12 mouse cellular contexts compared by ENCODE assay signal in genomic region chr2:173950164-173950891, GRCm38 (mm10).
DNase-seq lines count a peak whose midpoint lies in the region; ATAC-seq and TF ChIP-seq lines count a peak whose summit lies in the region.
"Had no signal": no experiment of that assay in that cellular context is flagged by ENCODE, and none has a peak within 500 bp of the region (broad histone marks: within the 10 kb centered on the region; RNA-seq: fewer than 3 reads in every experiment).

No protein-coding gene starts in this region.

- no peaks in the 10 kb centered on the region for H3K36me3 ChIP-seq in heart, embryonic 12.5 days
- no peaks in the 10 kb centered on the region for H3K36me3 ChIP-seq in heart, adult 2 months (ENCODE audit: control insufficient read depth, insufficient read depth, low read length)
- no peaks in the 10 kb centered on the region for H3K36me3 ChIP-seq in embryonic facial prominence, embryonic 13.5 days
- H3K36me3 ChIP-seq: lung, embryonic 15.5 days had no signal

- 33% methylated on average over 10 of the region's 10 CpGs for WGBS in heart, embryonic 12.5 days
- WGBS in heart, adult 2 months: 37% methylated on average over 10 of the region's 10 CpGs
- 39% methylated on average over 10 of the region's 10 CpGs for WGBS in embryonic facial prominence, embryonic 13.5 days

- peak overlapping the region; percentile 24; the same call in 1 of the 2 replicates for H3K9ac ChIP-seq in heart, embryonic 12.5 days
- H3K9ac ChIP-seq in heart, adult 2 months (ENCODE audit: low read depth, low read length): no peak overlapping the region
- no peak overlapping the region for H3K9ac ChIP-seq in embryonic facial prominence, embryonic 13.5 days
- H3K9ac ChIP-seq: lung, embryonic 15.5 days had no signal

- H3K27ac ChIP-seq in heart, embryonic 12.5 days (ENCODE audit: poor library complexity, severe bottlenecking): no peak overlapping the region
- no peak overlapping the region for H3K27ac ChIP-seq in heart, adult 2 months
- no peak overlapping the region for H3K27ac ChIP-seq in embryonic facial prominence, embryonic 13.5 days
- H3K27ac ChIP-seq: lung, embryonic 15.5 days had no signal

- no peaks in the 10 kb centered on the region for H3K79me2 ChIP-seq in heart, adult 2 months (replicated peaks; ENCODE audit: control insufficient read depth, insufficient read depth, low read length)

- H3K4me2 ChIP-seq in heart, embryonic 12.5 days: peak overlapping the region; percentile 64
- peak overlapping the region; percentile 29; the same call in 1 of the 2 replicates for H3K4me2 ChIP-seq in embryonic facial prominence, embryonic 13.5 days
- H3K4me2 ChIP-seq: lung, embryonic 15.5 days had no signal

- TF ChIP-seq POLR2A in heart, adult 2 months (IDR thresholded peaks at IDR 0.05; ENCODE audit: insufficient read depth, low read depth, low read length): no peak

- no peaks in the 10 kb centered on the region for H3K9me3 ChIP-seq in heart, embryonic 12.5 days (replicated peaks)
- peaks cover 4% of the 10 kb centered on the region; the same call in 1 of the 2 replicates for H3K9me3 ChIP-seq in embryonic facial prominence, embryonic 13.5 days
- H3K9me3 ChIP-seq: lung, embryonic 15.5 days had no signal

- H3K4me1 ChIP-seq in heart, embryonic 12.5 days (replicated peaks): peaks cover 6% of the 10 kb centered on the region; the same call in 1 of the 2 replicates
- no peaks in the 10 kb centered on the region for H3K4me1 ChIP-seq in heart, adult 2 months (ENCODE audit: control insufficient read depth, insufficient read depth, low read length)
- no peaks in the 10 kb centered on the region for H3K4me1 ChIP-seq in embryonic facial prominence, embryonic 13.5 days
- H3K4me1 ChIP-seq: lung, embryonic 15.5 days had no signal

- no peak for TF ChIP-seq CTCF in heart, adult 2 months (IDR thresholded peaks at IDR 0.05)

- intact Hi-C loops in heart, adult 2 months (cut with DNase I): no loop called here

- no peaks in the 10 kb centered on the region for H3K27me3 ChIP-seq in heart, embryonic 12.5 days (replicated peaks)
- H3K27me3 ChIP-seq in heart, adult 2 months (ENCODE audit: control insufficient read depth, insufficient read depth, low read length): no peaks in the 10 kb centered on the region
- no peaks in the 10 kb centered on the region for H3K27me3 ChIP-seq in embryonic facial prominence, embryonic 13.5 days
- H3K27me3 ChIP-seq: lung, embryonic 15.5 days had no signal

- no peak for ATAC-seq in heart, embryonic 12.5 days (ENCODE audit: insufficient number of reproducible peaks, low FRiP score)
- no peak for ATAC-seq in embryonic facial prominence, embryonic 13.5 days (ENCODE audit: insufficient number of reproducible peaks, insufficient read depth, low FRiP score, low TSS enrichment, low read depth)
- no peak for ATAC-seq in monocyte, adult 5-6 weeks (replicated peaks; ENCODE audit: insufficient number of reproducible peaks, low FRiP score, low TSS enrichment, poor library complexity, severe bottlenecking)

- no peak for DNase-seq in heart, adult 2 months
- peak; percentile 2 for DNase-seq in left cerebral cortex, adult 11 months (ENCODE audit: low spot score)
- no peak for DNase-seq in left cerebral cortex, adult 8-10 months (ENCODE audit: low spot score in 2 of 2)
- DNase-seq in ES-CJ7 (ENCODE audit: low read depth, low spot score): peak; percentile 34
- no peak for DNase-seq in spleen, adult 18-20 months
- DNase-seq: gastrocnemius, postnatal 10 days; retina, postnatal 1 day; thymus, postnatal 25 days had no signal

- TF ChIP-seq EP300 in heart, adult 2 months (IDR thresholded peaks at IDR 0.05; ENCODE audit: insufficient read depth, low read depth, low read length): no peak

- peak overlapping the region; percentile 27; the same call in 1 of the 2 replicates for H3K4me3 ChIP-seq in heart, embryonic 12.5 days
- H3K4me3 ChIP-seq in heart, adult 2 months: no peak overlapping the region
- H3K4me3 ChIP-seq in embryonic facial prominence, embryonic 13.5 days: no peak overlapping the region
- H3K4me3 ChIP-seq: lung, embryonic 15.5 days had no signal

Comparison
In these comparisons a context has a peak if more than half of its experiments do, and no peak if none do; other contexts are left out.
1. DNase-seq: peak in left cerebral cortex, adult 11 months (single experiment) and ES-CJ7 (single experiment); none in heart, adult 2 months (0 of 2), left cerebral cortex, adult 8-10 months (0 of 2) and spleen, adult 18-20 months (0 of 2).